Mouse (Mus musculus): ENCODE measurements around the gene Grin1. TPM values are rescaled to one million over a fixed set of nuclear protein-coding genes. Genes with fewer than 3 reads are reported as not detected.

Grin1 gene
- polyA plus RNA-seq, 1 experiment from 2014 or later = 5.6 TPM

- WGBS = 54% methylated on average over 10 of the region's 10 CpGs
- no peaks in the 10 kb centered on the region for H3K36me3 ChIP-seq (ENCODE audit: poor library complexity, severe bottlenecking)
- no peak for ATAC-seq
Measured at GRCm38 (mm10) chr2:25310180-25310579, 8.8 kb downstream of the Grin1 start.

GRCm38 (mm10) chr2:25305587-25306359 is 13.2 kb downstream of the Grin1 start:
- H3K9me3 ChIP-seq (replicated peaks) = no peaks in the 10 kb centered on the region
- peak overlapping the region; percentile 67 for H3K9ac ChIP-seq
- H3K4me2 ChIP-seq = peak overlapping the region; percentile 86
- ATAC-seq = no peak
- H3K4me1 ChIP-seq = peaks cover 6% of the 10 kb centered on the region
- peaks cover 72% of the 10 kb centered on the region for H3K27me3 ChIP-seq
- H3K36me3 ChIP-seq (ENCODE audit: poor library complexity, severe bottlenecking) = no peaks in the 10 kb centered on the region
- 48% methylated on average over 14 of the region's 14 CpGs for WGBS
- H3K4me3 ChIP-seq = peak overlapping the region; percentile 54
- no peak overlapping the region for H3K27ac ChIP-seq

More at GRCm38 (mm10) chr2:25310180-25310579, 8.8 kb downstream of the Grin1 start:
- Histone ChIP-seq H3K9me3 (replicated peaks) (no peaks in the 10 kb centered on the region), H3K9ac (no peak overlapping the region), H3K4me1 (no peaks in the 10 kb centered on the region), H3K27ac (no peak overlapping the region), H3K4me3 (no peak overlapping the region), H3K27me3 (peaks cover 96% of the 10 kb centered on the region), H3K4me2 (no peak overlapping the region)

- peak overlapping the region; percentile 86 for H3K4me2 ChIP-seq
- no peak overlapping the region for H3K27ac ChIP-seq
- H3K36me3 ChIP-seq (ENCODE audit: poor library complexity, severe bottlenecking) = no peaks in the 10 kb centered on the region
- WGBS = 3% methylated on average over 37 of the region's 45 CpGs
- no peaks in the 10 kb centered on the region for H3K9me3 ChIP-seq (replicated peaks)
- peak overlapping the region; percentile 67 for H3K9ac ChIP-seq
- H3K4me1 ChIP-seq = peaks cover 6% of the 10 kb centered on the region
- H3K27me3 ChIP-seq = peaks cover 63% of the 10 kb centered on the region
- peak overlapping the region; percentile 54 for H3K4me3 ChIP-seq
- peak; percentile 91 for ATAC-seq
Measured at GRCm38 (mm10) chr2:25304657-25305541, 14.1 kb downstream of the Grin1 start.

- Histone ChIP-seq H3K9ac (peak overlapping the region; percentile 34; the same call in 1 of the 2 replicates), H3K27me3 (peaks cover 55% of the 10 kb centered on the region), H3K4me2 (peak overlapping the region; percentile 86), H3K9me3 (replicated peaks) (no peaks in the 10 kb centered on the region), H3K4me3 (peak overlapping the region; percentile 54), H3K4me1 (peaks cover 6% of the 10 kb centered on the region), H3K36me3 (ENCODE audit: poor library complexity, severe bottlenecking) (no peaks in the 10 kb centered on the region), H3K27ac (no peak overlapping the region)
- ATAC-seq = 0 out of 2 replicates have a peak, but pooled peaks have one; percentile 13
- WGBS = 69% methylated on average over 7 of the region's 7 CpGs
Measured at GRCm38 (mm10) chr2:25303931-25304656, 14.9 kb downstream of the Grin1 start.

GRCm38 (mm10) chr2:25303452-25303851 is 15.5 kb downstream of the Grin1 start:
- Histone ChIP-seq H3K9ac (no peak overlapping the region), H3K36me3 (ENCODE audit: poor library complexity, severe bottlenecking) (no peaks in the 10 kb centered on the region), H3K4me3 (no peak overlapping the region), H3K27me3 (peaks cover 51% of the 10 kb centered on the region), H3K27ac (no peak overlapping the region), H3K9me3 (replicated peaks) (no peaks in the 10 kb centered on the region), H3K4me2 (no peak overlapping the region), H3K4me1 (peaks cover 6% of the 10 kb centered on the region)
- WGBS = 81% methylated on average over 3 of the region's 3 CpGs
- ATAC-seq = no peak

- no peak overlapping the region for H3K4me2 ChIP-seq
- no peak overlapping the region for H3K9ac ChIP-seq
- WGBS = 85% methylated on average over 10 of the region's 10 CpGs
- H3K4me1 ChIP-seq = no peaks in the 10 kb centered on the region
- H3K36me3 ChIP-seq (ENCODE audit: poor library complexity, severe bottlenecking) = no peaks in the 10 kb centered on the region
- no peaks in the 10 kb centered on the region for H3K9me3 ChIP-seq (replicated peaks)
- no peak for ATAC-seq
- H3K27ac ChIP-seq = no peak overlapping the region
- H3K27me3 ChIP-seq = peaks cover 58% of the 10 kb centered on the region
- H3K4me3 ChIP-seq = no peak overlapping the region
Measured at GRCm38 (mm10) chr2:25298046-25298445, 20.9 kb downstream of the Grin1 start.

GRCm38 (mm10) chr2:25297093-25297492 is 21.9 kb downstream of the Grin1 start:
- ATAC-seq = no peak
- Histone ChIP-seq H3K27me3 (peaks cover 64% of the 10 kb centered on the region), H3K4me3 (no peak overlapping the region), H3K4me1 (peaks cover 7% of the 10 kb centered on the region), H3K27ac (no peak overlapping the region), H3K9me3 (replicated peaks) (no peaks in the 10 kb centered on the region), H3K36me3 (ENCODE audit: poor library complexity, severe bottlenecking) (no peaks in the 10 kb centered on the region), H3K9ac (no peak overlapping the region), H3K4me2 (no peak overlapping the region)
- WGBS = 78% methylated on average over 8 of the region's 8 CpGs

- Histone ChIP-seq H3K27ac (no peak overlapping the region), H3K4me1 (peaks cover 26% of the 10 kb centered on the region), H3K36me3 (ENCODE audit: poor library complexity, severe bottlenecking) (no peaks in the 10 kb centered on the region), H3K9ac (no peak overlapping the region), H3K27me3 (peaks cover 98% of the 10 kb centered on the region), H3K9me3 (replicated peaks) (no peaks in the 10 kb centered on the region), H3K4me3 (no peak overlapping the region), H3K4me2 (no peak overlapping the region)
- WGBS = 79% methylated on average over 9 of the region's 9 CpGs
- no peak for ATAC-seq
Measured at GRCm38 (mm10) chr2:25293706-25294105, 25.3 kb downstream of the Grin1 start.

- Histone ChIP-seq H3K9ac (no peak overlapping the region), H3K4me3 (no peak overlapping the region), H3K36me3 (ENCODE audit: poor library complexity, severe bottlenecking) (no peaks in the 10 kb centered on the region), H3K4me2 (no peak overlapping the region; the same call in 1 of the 2 replicates), H3K9me3 (replicated peaks) (no peaks in the 10 kb centered on the region), H3K4me1 (peaks cover 26% of the 10 kb centered on the region), H3K27me3 (peaks cover 98% of the 10 kb centered on the region), H3K27ac (no peak overlapping the region)
- no peak for ATAC-seq
- WGBS = 0% methylated on average over 1 of the region's 1 CpGs
Measured at GRCm38 (mm10) chr2:25292856-25293255, 26.1 kb downstream of the Grin1 start.

- H3K27me3 ChIP-seq = peaks cover 96% of the 10 kb centered on the region
- peak overlapping the region; percentile 27 for H3K4me3 ChIP-seq
- 0 out of 2 replicates have a peak, but pooled peaks have one; percentile 31 for ATAC-seq
- H3K4me1 ChIP-seq = peaks cover 26% of the 10 kb centered on the region
- H3K9ac ChIP-seq = peak overlapping the region; percentile 43
- no peaks in the 10 kb centered on the region for H3K36me3 ChIP-seq (ENCODE audit: poor library complexity, severe bottlenecking)
- no peak overlapping the region for H3K27ac ChIP-seq
- WGBS = 4% methylated on average over 36 of the region's 43 CpGs
- peak overlapping the region; percentile 50 for H3K4me2 ChIP-seq
- H3K9me3 ChIP-seq (replicated peaks) = no peaks in the 10 kb centered on the region
Measured at GRCm38 (mm10) chr2:25292054-25292544, 26.9 kb downstream of the Grin1 start.

- peaks cover 26% of the 10 kb centered on the region for H3K4me1 ChIP-seq
- H3K27me3 ChIP-seq = peaks cover 90% of the 10 kb centered on the region
- no peaks in the 10 kb centered on the region for H3K9me3 ChIP-seq (replicated peaks)
- no peak overlapping the region for H3K27ac ChIP-seq
- peak; percentile 22; the same call in 1 of the 2 replicates for ATAC-seq
- peak overlapping the region; percentile 43; the same call in 1 of the 2 replicates for H3K9ac ChIP-seq
- H3K36me3 ChIP-seq (ENCODE audit: poor library complexity, severe bottlenecking) = peaks cover 3% of the 10 kb centered on the region
- 3% methylated on average over 32 of the region's 32 CpGs for WGBS
- H3K4me2 ChIP-seq = peak overlapping the region; percentile 51
- peak overlapping the region; percentile 27 for H3K4me3 ChIP-seq
Measured at GRCm38 (mm10) chr2:25291184-25292053, 27.6 kb downstream of the Grin1 start.
